25 mouse cellular contexts compared by ENCODE assay signal in the genomic region with DNA sequence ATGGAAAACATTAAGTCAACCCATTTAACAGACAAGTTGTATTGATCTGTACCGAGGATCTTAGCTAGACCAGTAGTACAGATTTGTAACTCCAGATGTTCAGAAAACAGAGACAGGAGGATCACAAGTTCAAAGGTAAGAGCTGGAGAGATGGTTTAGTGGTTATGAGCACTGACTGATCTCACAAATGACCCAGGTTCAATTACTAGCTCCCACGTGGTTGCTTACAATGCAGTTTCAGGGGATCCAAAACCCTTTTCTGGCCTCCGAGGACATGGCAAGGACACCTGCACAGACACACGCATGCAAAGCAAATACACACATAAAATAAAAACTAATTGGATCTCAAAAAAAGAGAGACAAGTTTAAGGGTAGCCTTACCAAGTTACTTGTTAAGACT. TPM values are rescaled to one million over a fixed set of nuclear protein-coding genes. Genes with fewer than 3 reads are reported as not detected.
DNase-seq lines count a peak whose midpoint lies in the region; TF ChIP-seq lines count a peak whose summit lies in the region.
"Had no signal": no experiment of that assay in that cellular context is flagged by ENCODE, and none has a peak within 500 bp of the region (broad histone marks: within the 10 kb centered on the region; RNA-seq: fewer than 3 reads in every experiment).

No protein-coding gene starts in this region.

- TF ChIP-seq CTCF in kidney, adult 2 months (conservative IDR thresholded peaks at IDR 0.05; ENCODE audit: insufficient read depth, insufficient read length, low read depth, low read length), result no peak
- no peak for TF ChIP-seq CTCF in spleen, adult 2 months (IDR thresholded peaks at IDR 0.05; ENCODE audit: extremely low read depth, insufficient read depth, insufficient read length, insufficient replicate concordance)
- no peak for TF ChIP-seq CTCF in CH12.LX (conservative IDR thresholded peaks at IDR 0.05 in 1 of 2, IDR thresholded peaks at IDR 0.05 in 1 of 2; ENCODE audit: low read depth in 2 of 2, low read length in 2 of 2)

- dilution Hi-C loops in CH12.LX (cut with MboI; ENCODE audit: extremely low pct_ligation_motif_present, extremely low pct_unique_long_range_greater_than_20kb, low sequenced_read_pairs), result no loop called here

- peak overlapping the region; percentile 69 for H3K4me2 ChIP-seq in CH12.LX (ENCODE audit: insufficient read depth, low read depth, poor library complexity, severe bottlenecking)
- H3K4me2 ChIP-seq: embryonic facial prominence, embryonic 13.5 days; embryonic facial prominence, embryonic 15.5 days; forebrain, embryonic 13.5 days; forebrain, embryonic 15.5 days had no signal

- TF ChIP-seq POLR2A in kidney, adult 2 months (IDR thresholded peaks at IDR 0.05; ENCODE audit: low read depth, low read length), result no peak
- TF ChIP-seq POLR2A in spleen, adult 2 months (IDR thresholded peaks at IDR 0.05; ENCODE audit: low read depth, low read length), result no peak
- no peak for TF ChIP-seq POLR2A in CH12.LX (IDR thresholded peaks at IDR 0.05; ENCODE audit: low read depth, low read length)

- no peaks in the 10 kb centered on the region for H3K9me3 ChIP-seq in CH12.LX (replicated peaks; ENCODE audit: low read length)
- H3K9me3 ChIP-seq in midbrain, embryonic 10.5 days (replicated peaks), result no peaks in the 10 kb centered on the region
- H3K9me3 ChIP-seq: embryonic facial prominence, embryonic 13.5 days; embryonic facial prominence, embryonic 15.5 days; forebrain, embryonic 13.5 days; forebrain, embryonic 15.5 days had no signal

- in situ Hi-C loops in CH12.LX (cut with MboI; ENCODE audit: low pct_ligation_motif_present, low pct_unique_long_range_greater_than_20kb, low sequenced_read_pairs), result loop anchor here (5.0 kb wide), 1 partner anchor 59 kb away; no protein-coding TSS in a partner anchor

- H3K27me3 ChIP-seq in kidney, adult 2 months (replicated peaks; ENCODE audit: control insufficient read depth, insufficient read depth, low read length), result no peaks in the 10 kb centered on the region
- H3K27me3 ChIP-seq in spleen, adult 2 months (ENCODE audit: control insufficient read depth, insufficient read depth, low read length), result no peaks in the 10 kb centered on the region
- H3K27me3 ChIP-seq in CH12.LX (replicated peaks), result no peaks in the 10 kb centered on the region
- no peaks in the 10 kb centered on the region for H3K27me3 ChIP-seq in splenic B cell, adult 2 months (ENCODE audit: control insufficient read depth, insufficient read depth, low read length, poor library complexity, severe bottlenecking)
- H3K27me3 ChIP-seq in midbrain, embryonic 10.5 days (ENCODE audit: low read depth, poor library complexity, severe bottlenecking), result peaks cover 23% of the 10 kb centered on the region

- peak; percentile 47 for DNase-seq in kidney, adult 2 months
- no peak for DNase-seq in kidney, postnatal 36 days
- no peak for DNase-seq in spleen, adult 2 months (ENCODE audit: low read depth in 1 of 2, low spot score in 2 of 2)
- DNase-seq in spleen, postnatal 4 days (ENCODE audit: low spot score in 2 of 2), result no peak
- DNase-seq in CH12.LX (ENCODE audit: extremely low read depth), result peak; percentile 80
- peak; percentile 13 for DNase-seq in splenic B cell, adult 2 months (ENCODE audit: low read depth, low spot score)
- no peak for DNase-seq in cerebellum, postnatal 36 days
- no peak for DNase-seq in midbrain, embryonic 10.5 days (ENCODE audit: low spot score)
- DNase-seq: adrenal gland, adult 2 months; adrenal gland, postnatal 10 days; adrenal gland, postnatal 25 days; cerebellum, adult 11-12 months; cerebellum, adult 2 months; cerebellum, adult 9-10 months; cerebellum, postnatal 10 days; cerebellum, postnatal 25 days; embryo, embryonic 11 days; forebrain, postnatal 0 days had no signal

- no peak for TF ChIP-seq RAD21 in CH12.LX (IDR thresholded peaks at IDR 0.05; ENCODE audit: low read depth, low read length)

- no peaks in the 10 kb centered on the region for H3K36me3 ChIP-seq in kidney, adult 2 months (ENCODE audit: control insufficient read depth, insufficient read depth, low read length)
- no peaks in the 10 kb centered on the region for H3K36me3 ChIP-seq in spleen, adult 2 months (ENCODE audit: control insufficient read depth, insufficient read depth, low read length)
- peaks cover 0 to 11% of the 10 kb centered on the region in 2 experiments for H3K36me3 ChIP-seq in CH12.LX (replicated peaks in 1 of 2; ENCODE audit: control insufficient read depth in 1 of 2, insufficient read depth in 1 of 2, low read length in 1 of 2)
- no peaks in the 10 kb centered on the region for H3K36me3 ChIP-seq in splenic B cell, adult 2 months (ENCODE audit: control insufficient read depth, insufficient read depth, low read length, poor library complexity, severe bottlenecking)
- H3K36me3 ChIP-seq in midbrain, embryonic 10.5 days, result no peaks in the 10 kb centered on the region
- H3K36me3 ChIP-seq: embryonic facial prominence, embryonic 13.5 days; embryonic facial prominence, embryonic 15.5 days; forebrain, embryonic 15.5 days had no signal

- peaks cover 87% of the 10 kb centered on the region for H3K79me2 ChIP-seq in CH12.LX (replicated peaks; ENCODE audit: control insufficient read depth, extremely low read depth, insufficient read depth, poor library complexity, severe bottlenecking)

- H3K27ac ChIP-seq in kidney, adult 2 months (ENCODE audit: insufficient read depth, low read depth, low read length), result no peak overlapping the region
- H3K27ac ChIP-seq in spleen, adult 2 months (ENCODE audit: insufficient read depth, low read length), result peak overlapping the region; percentile 22; the same call in 1 of the 2 replicates
- peak overlapping the region; percentile 79 for H3K27ac ChIP-seq in CH12.LX (ENCODE audit: insufficient read depth, low read depth)
- no peak overlapping the region for H3K27ac ChIP-seq in midbrain, embryonic 10.5 days (replicated peaks)
- H3K27ac ChIP-seq: embryonic facial prominence, embryonic 13.5 days; embryonic facial prominence, embryonic 15.5 days; forebrain, embryonic 13.5 days; forebrain, embryonic 15.5 days had no signal

- peak; percentile 77 for TF ChIP-seq EP300 in CH12.LX (IDR thresholded peaks at IDR 0.05; ENCODE audit: low read length)

- H3K4me1 ChIP-seq in kidney, adult 2 months (ENCODE audit: control insufficient read depth, insufficient read depth, low read length), result peaks cover 6% of the 10 kb centered on the region
- H3K4me1 ChIP-seq in spleen, adult 2 months (ENCODE audit: control insufficient read depth, insufficient read depth, insufficient read length), result peaks cover 18% of the 10 kb centered on the region
- H3K4me1 ChIP-seq in CH12.LX (ENCODE audit: control insufficient read depth in 1 of 2, insufficient read depth in 2 of 2), result peaks cover 20 to 79% of the 10 kb centered on the region in 2 experiments
- peaks cover 15% of the 10 kb centered on the region for H3K4me1 ChIP-seq in midbrain, embryonic 10.5 days
- H3K4me1 ChIP-seq: forebrain, embryonic 15.5 days had no signal

- 0 out of 2 replicates have a peak overlapping the region, but pooled peaks have one; percentile 50 for H3K9ac ChIP-seq in CH12.LX (ENCODE audit: insufficient read depth, low read depth)
- H3K9ac ChIP-seq: embryonic facial prominence, embryonic 13.5 days; embryonic facial prominence, embryonic 15.5 days; forebrain, embryonic 13.5 days; forebrain, embryonic 15.5 days; forebrain, postnatal 0 days had no signal

- 55% methylated on average over 4 of the region's 4 CpGs for WGBS in kidney, adult 2 months
- 33% methylated on average over 4 of the region's 4 CpGs for WGBS in spleen, adult 2 months
- 84% methylated on average over 4 of the region's 4 CpGs for WGBS in midbrain, embryonic 10.5 days

- no peak overlapping the region for H3K4me3 ChIP-seq in kidney, adult 2 months (ENCODE audit: insufficient read depth, low read depth, low read length)
- no peak overlapping the region for H3K4me3 ChIP-seq in spleen, adult 2 months (ENCODE audit: extremely low read depth, insufficient read depth, insufficient read length)
- no peak overlapping the region for H3K4me3 ChIP-seq in CH12.LX (replicated peaks in 1 of 3; ENCODE audit: low read depth in 2 of 3, low read length in 2 of 3, poor library complexity in 1 of 3)
- no peak overlapping the region for H3K4me3 ChIP-seq in midbrain, embryonic 10.5 days
- H3K4me3 ChIP-seq: embryonic facial prominence, embryonic 13.5 days; embryonic facial prominence, embryonic 15.5 days; forebrain, embryonic 13.5 days; forebrain, embryonic 15.5 days had no signal

TF ChIP-seq in CH12.LX, 34 proteins besides CTCF, POLR2A, EP300 and RAD21 (continues in another document):
- peak; percentile 75; the same call in 1 of the 2 replicates for TF ChIP-seq MEF2A (IDR thresholded peaks at IDR 0.05; ENCODE audit: borderline replicate concordance, low read depth, low read length)
- TF ChIP-seq ZNF384 (IDR thresholded peaks at IDR 0.05; ENCODE audit: low read depth, low read length), result no peak
- 0 out of 2 replicates have a peak, but pooled peaks have one; percentile 57 for TF ChIP-seq CHD1 (IDR thresholded peaks at IDR 0.05; ENCODE audit: low read depth, low read length)
- peak; percentile 94 for TF ChIP-seq MYC (IDR thresholded peaks at IDR 0.05; ENCODE audit: low read depth, low read length)
- peak; percentile 46; the same call in 1 of the 2 replicates for TF ChIP-seq USF1 (IDR thresholded peaks at IDR 0.05; ENCODE audit: low read depth, low read length)
- TF ChIP-seq JUND (conservative IDR thresholded peaks at IDR 0.05; ENCODE audit: low read depth, low read length), result peak; percentile 62; the same call in 1 of the 2 replicates
- 0 out of 2 replicates have a peak, but pooled peaks have one; percentile 17 for TF ChIP-seq RCOR1 (conservative IDR thresholded peaks at IDR 0.05; ENCODE audit: low read depth, low read length)
- TF ChIP-seq ELF1 (IDR thresholded peaks at IDR 0.05; ENCODE audit: low read depth, low read length), result no peak; the same call in 1 of the 2 replicates
- TF ChIP-seq HCFC1 (IDR thresholded peaks at IDR 0.05; ENCODE audit: low read depth, low read length), result peak; percentile 27; the same call in 1 of the 2 replicates
- TF ChIP-seq SIN3A (IDR thresholded peaks at IDR 0.05; ENCODE audit: low read length), result peak; percentile 70; the same call in 1 of the 2 replicates

RNA-seq across cellular contexts. Expression of gene Aff1, which starts 6.4 kb away (rescaled TPM):
- 13.2 and 16.8 TPM in 2 replicates for polyA plus RNA-seq in kidney, adult 2 months (2012; rRNA removed)
- polyA plus RNA-seq in spleen, adult 2 months (2012; rRNA removed), result 15.2 and 16.2 TPM in 2 replicates
- total RNA-seq in CH12.LX (2012; rRNA removed) (20.7 and 21.8 TPM in 2 replicates), CH12.LX (2014; rRNA removed) (12.0 and 13.2 TPM in 2 replicates)
- polyA plus RNA-seq in CH12.LX (2012; ENCODE audit: insufficient read length, low read depth), result 32.7 and 38.9 TPM in 2 replicates
- 3.5 and 5.1 TPM in 2 replicates for polyA plus RNA-seq in midbrain, embryonic 10.5 days (2016; fragmentation: Nextera tagmentation; extraction: Ambion mirVana)

RNA-seq across cellular contexts. Expression of gene 1700016H13Rik, which starts 42.8 kb away (rescaled TPM):
- 0.15 TPM in 1 of 2 replicates, not detected in the other for polyA plus RNA-seq in kidney, adult 2 months (2012; rRNA removed)
- not detected in 2 replicates for polyA plus RNA-seq in spleen, adult 2 months (2012; rRNA removed)
- not detected in 2 replicates for total RNA-seq in CH12.LX (2012; rRNA removed)
- total RNA-seq in CH12.LX (2014; rRNA removed), result not detected in 2 replicates
- polyA plus RNA-seq in CH12.LX (2012; ENCODE audit: insufficient read length, low read depth), result not detected in 2 replicates
- polyA plus RNA-seq in midbrain, embryonic 10.5 days (2016; fragmentation: Nextera tagmentation; extraction: Ambion mirVana), result 0.21 and 0.27 TPM in 2 replicates
- total RNA-seq: adrenal gland, adult 2 months; adrenal gland, postnatal 10 days; adrenal gland, postnatal 25 days; adrenal gland, postnatal 4 days; common myeloid progenitor, adult 5-6 weeks had no signal
- polyA plus RNA-seq: adrenal gland, adult 2 months; CD4-positive, CD25-positive, alpha-beta regulatory T cell, adult 4 months; cerebellum, adult 2 months had no signal

Comparison
In these comparisons a context has a peak if more than half of its experiments do, and no peak if none do; other contexts are left out.
1. DNase-seq: peak in kidney, adult 2 months (single experiment), CH12.LX (single experiment) and splenic B cell, adult 2 months (single experiment); none in kidney, postnatal 36 days (0 of 2), spleen, adult 2 months (0 of 2), spleen, postnatal 4 days (0 of 2), cerebellum, postnatal 36 days (0 of 2) and midbrain, embryonic 10.5 days (single experiment).
2. H3K27ac ChIP-seq: peak in spleen, adult 2 months (single experiment) and CH12.LX (single experiment); none in kidney, adult 2 months (single experiment) and midbrain, embryonic 10.5 days (single experiment).